Mouse (Mus musculus): ENCODE data around the gene Specc1. TPM values are rescaled to one million over a fixed set of nuclear protein-coding genes. Genes with fewer than 3 reads are reported as not detected.
A peak's percentile ranks its signal among the peaks of the same experiment; 100 is the strongest.

Specc1 gene
- polyA plus RNA-seq, 1 experiment: 10.2 TPM

DNA sequence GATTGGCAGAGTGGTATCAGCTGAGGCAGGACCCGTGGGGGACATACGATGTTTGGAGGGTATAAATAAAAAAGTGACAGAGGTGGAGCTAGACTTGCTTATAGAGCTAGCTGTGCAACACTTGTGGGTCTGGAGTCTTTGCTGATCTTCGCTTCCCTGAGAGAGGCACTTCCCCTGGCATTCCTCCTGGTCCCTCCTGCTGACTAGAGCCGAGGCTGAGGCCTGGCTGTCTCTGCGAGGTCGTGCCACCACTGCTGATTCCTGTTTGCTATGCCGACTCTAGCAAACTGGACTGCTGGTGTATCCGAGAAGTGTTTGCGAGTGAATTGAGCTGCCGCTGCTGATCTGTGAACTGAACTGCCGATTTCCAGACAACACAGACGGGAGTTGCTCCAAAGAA, 43.5 kb downstream of the Specc1 start:
- H3K36me3 ChIP-seq (ENCODE audit: control insufficient read depth, insufficient read depth, low read length): no peaks in the 10 kb centered on the region
- H3K27ac ChIP-seq (ENCODE audit: insufficient read depth, low read depth, low read length): no peak overlapping the region
- TF ChIP-seq POLR2A (IDR thresholded peaks at IDR 0.05; ENCODE audit: low read depth, low read length) (no peak), CTCF (IDR thresholded peaks at IDR 0.05; ENCODE audit: extremely low read depth, insufficient read length, insufficient replicate concordance, low read depth, low read length) (no peak)
- H3K4me3 ChIP-seq (ENCODE audit: low read depth, low read length): no peak overlapping the region
- WGBS: 86% methylated on average over 12 of the region's 12 CpGs
- H3K4me1 ChIP-seq (ENCODE audit: control insufficient read depth, insufficient read depth, insufficient read length, low read length): no peaks in the 10 kb centered on the region; the same call in 1 of the 2 replicates
- no peaks in the 10 kb centered on the region for H3K27me3 ChIP-seq (ENCODE audit: control insufficient read depth, insufficient read depth, low read length)

DNA sequence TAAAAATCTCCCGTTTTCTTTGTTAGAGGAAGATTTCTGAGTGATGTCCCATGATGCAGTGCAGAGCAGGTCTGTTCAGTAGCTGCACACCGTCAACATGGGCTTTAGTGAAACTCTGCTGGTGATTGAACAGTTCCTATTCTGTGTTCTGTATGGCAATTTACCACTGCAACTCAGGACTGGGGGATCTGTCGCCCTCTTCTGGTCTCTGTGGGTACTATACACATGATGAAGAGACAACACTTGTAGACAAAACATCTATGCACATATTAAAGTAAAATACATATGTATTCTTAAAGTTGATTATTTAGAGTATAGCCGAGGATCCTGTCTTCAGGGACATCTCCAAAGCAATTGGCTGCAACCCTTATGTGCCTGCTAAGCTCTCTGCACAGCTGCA, 45.4 kb downstream of the Specc1 start:
- Histone ChIP-seq H3K36me3 (ENCODE audit: control insufficient read depth, insufficient read depth, low read length) (no peaks in the 10 kb centered on the region), H3K27me3 (ENCODE audit: control insufficient read depth, insufficient read depth, low read length) (no peaks in the 10 kb centered on the region), H3K4me1 (ENCODE audit: control insufficient read depth, insufficient read depth, insufficient read length, low read length) (no peaks in the 10 kb centered on the region; the same call in 1 of the 2 replicates), H3K4me3 (ENCODE audit: low read depth, low read length) (no peak overlapping the region), H3K27ac (ENCODE audit: insufficient read depth, low read depth, low read length) (no peak overlapping the region)
- TF ChIP-seq CTCF (IDR thresholded peaks at IDR 0.05; ENCODE audit: extremely low read depth, insufficient read length, insufficient replicate concordance, low read depth, low read length) (no peak), POLR2A (IDR thresholded peaks at IDR 0.05; ENCODE audit: low read depth, low read length) (no peak)
- 74% methylated on average over 4 of the region's 4 CpGs for WGBS

DNA sequence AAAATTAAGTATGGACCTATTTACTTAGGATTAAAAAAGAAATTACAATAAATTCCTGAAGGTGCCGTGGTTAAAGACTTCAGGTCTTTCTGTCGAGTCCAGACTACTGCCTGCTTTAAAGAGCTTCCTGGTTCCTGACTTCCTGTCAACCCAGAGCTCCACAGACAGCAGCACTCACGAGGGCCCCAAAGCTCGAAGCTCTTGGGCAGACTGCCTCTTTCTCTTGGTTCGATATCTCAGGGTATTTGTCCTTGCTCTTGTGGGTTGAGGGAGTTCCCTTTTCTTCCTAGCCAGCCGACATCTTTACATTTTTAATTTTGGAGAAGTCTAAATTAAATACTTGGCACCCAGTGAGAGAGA, 48.3 kb downstream of the Specc1 start:
- Histone ChIP-seq H3K27ac (ENCODE audit: insufficient read depth, low read depth, low read length) (0 out of 2 replicates have a peak overlapping the region, but pooled peaks have one; percentile 31), H3K4me3 (ENCODE audit: low read depth, low read length) (peak overlapping the region; percentile 47; the same call in 1 of the 2 replicates), H3K36me3 (ENCODE audit: control insufficient read depth, insufficient read depth, low read length) (no peaks in the 10 kb centered on the region), H3K27me3 (ENCODE audit: control insufficient read depth, insufficient read depth, low read length) (no peaks in the 10 kb centered on the region), H3K4me1 (ENCODE audit: control insufficient read depth, insufficient read depth, insufficient read length, low read length) (no peaks in the 10 kb centered on the region; the same call in 1 of the 2 replicates)
- TF ChIP-seq POLR2A (IDR thresholded peaks at IDR 0.05; ENCODE audit: low read depth, low read length): no peak
- no peak for TF ChIP-seq CTCF (IDR thresholded peaks at IDR 0.05; ENCODE audit: extremely low read depth, insufficient read length, insufficient replicate concordance, low read depth, low read length)
- WGBS: 36% methylated on average over 6 of the region's 6 CpGs

DNA sequence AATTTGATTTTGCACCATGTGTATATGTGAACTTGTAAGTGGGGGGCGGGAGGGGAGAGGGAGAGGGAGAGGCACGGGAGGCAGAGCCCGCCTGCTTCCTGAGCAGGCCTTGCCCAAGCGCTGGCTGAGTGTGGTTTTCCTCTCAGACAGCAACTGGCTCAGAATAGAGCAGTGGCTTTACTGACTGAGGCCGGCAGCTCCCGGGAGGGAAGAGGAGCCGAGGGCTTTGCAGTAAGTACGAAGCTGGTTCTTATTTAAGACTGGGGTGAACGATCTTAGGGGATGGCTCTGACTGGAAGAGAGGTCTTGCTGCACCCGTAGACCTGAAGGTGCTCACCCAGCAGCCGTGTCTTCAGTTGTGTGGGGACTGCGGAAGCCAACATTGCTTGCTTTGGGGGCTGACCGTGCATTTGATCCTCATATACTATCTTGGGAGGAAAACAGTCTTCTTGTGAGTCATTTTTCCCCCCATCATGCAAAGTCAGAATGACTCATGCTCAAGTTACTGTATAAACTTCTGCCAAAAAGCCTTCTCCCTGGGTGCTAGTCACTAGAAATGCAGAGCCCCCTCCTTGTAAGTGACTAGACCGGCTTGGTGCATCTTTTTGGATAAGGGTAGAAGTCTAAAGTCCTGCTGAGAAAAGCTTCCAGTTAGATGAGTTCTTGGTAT, 48.8 kb downstream of the Specc1 start:
- TF ChIP-seq POLR2A (IDR thresholded peaks at IDR 0.05; ENCODE audit: low read depth, low read length): no peak
- TF ChIP-seq CTCF (IDR thresholded peaks at IDR 0.05; ENCODE audit: extremely low read depth, insufficient read length, insufficient replicate concordance, low read depth, low read length): no peak
- peak overlapping the region; percentile 31; the same call in 1 of the 2 replicates for H3K27ac ChIP-seq (ENCODE audit: insufficient read depth, low read depth, low read length)
- no peaks in the 10 kb centered on the region for H3K36me3 ChIP-seq (ENCODE audit: control insufficient read depth, insufficient read depth, low read length)
- H3K4me3 ChIP-seq (ENCODE audit: low read depth, low read length): peak overlapping the region; percentile 47
- H3K4me1 ChIP-seq (ENCODE audit: control insufficient read depth, insufficient read depth, insufficient read length, low read length): no peaks in the 10 kb centered on the region; the same call in 1 of the 2 replicates
- no peaks in the 10 kb centered on the region for H3K27me3 ChIP-seq (ENCODE audit: control insufficient read depth, insufficient read depth, low read length)
- 55% methylated on average over 14 of the region's 14 CpGs for WGBS

DNA sequence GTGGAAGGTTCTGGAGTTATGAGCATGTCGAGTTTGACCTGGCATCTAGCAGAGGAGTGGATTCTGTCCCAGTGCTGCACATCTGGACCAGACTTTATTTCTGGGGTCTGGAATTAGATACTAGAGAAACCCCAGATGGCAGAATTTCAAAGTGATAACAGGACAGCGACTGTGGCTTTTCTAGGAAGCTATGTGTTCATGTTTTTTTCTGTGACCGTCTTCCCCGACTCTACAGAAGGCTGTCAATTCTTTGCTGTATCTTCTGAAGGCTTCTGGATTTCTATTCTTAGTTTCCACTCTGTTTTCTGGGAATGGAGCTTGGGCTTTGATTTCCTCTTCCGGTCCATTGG, 49.3 kb downstream of the Specc1 start:
- Histone ChIP-seq H3K36me3 (ENCODE audit: control insufficient read depth, insufficient read depth, low read length) (no peaks in the 10 kb centered on the region), H3K4me1 (ENCODE audit: control insufficient read depth, insufficient read depth, insufficient read length, low read length) (no peaks in the 10 kb centered on the region; the same call in 1 of the 2 replicates), H3K4me3 (ENCODE audit: low read depth, low read length) (peak overlapping the region; percentile 39; the same call in 1 of the 2 replicates), H3K27me3 (ENCODE audit: control insufficient read depth, insufficient read depth, low read length) (no peaks in the 10 kb centered on the region), H3K27ac (ENCODE audit: insufficient read depth, low read depth, low read length) (peak overlapping the region; percentile 31; the same call in 1 of the 2 replicates)
- 72% methylated on average over 5 of the region's 5 CpGs for WGBS
- TF ChIP-seq POLR2A (IDR thresholded peaks at IDR 0.05; ENCODE audit: low read depth, low read length) (no peak), CTCF (IDR thresholded peaks at IDR 0.05; ENCODE audit: extremely low read depth, insufficient read length, insufficient replicate concordance, low read depth, low read length) (no peak)

DNA sequence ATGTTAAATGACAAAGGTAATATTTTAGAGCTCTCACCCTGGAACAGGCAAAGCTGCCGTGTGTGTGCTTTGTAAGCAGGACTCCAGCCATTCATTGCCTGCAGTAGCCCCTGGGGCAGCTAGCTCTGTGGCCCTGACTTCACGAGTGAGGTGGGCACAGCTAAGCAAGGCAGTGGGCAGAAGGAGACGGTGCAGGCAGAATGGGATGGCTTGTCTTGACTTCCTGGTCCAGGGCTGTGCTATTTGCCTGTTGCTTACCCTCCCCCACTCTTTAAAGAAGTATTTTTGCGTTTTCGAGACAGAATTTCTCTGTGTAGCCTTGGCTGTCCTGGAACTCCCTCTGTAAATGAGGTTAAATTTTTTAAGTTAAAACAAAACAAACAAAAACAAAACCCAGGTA, 50.1 kb downstream of the Specc1 start:
- Histone ChIP-seq H3K36me3 (ENCODE audit: control insufficient read depth, insufficient read depth, low read length) (no peaks in the 10 kb centered on the region), H3K4me3 (ENCODE audit: low read depth, low read length) (peak overlapping the region; percentile 39), H3K27ac (ENCODE audit: insufficient read depth, low read depth, low read length) (no peak overlapping the region), H3K4me1 (ENCODE audit: control insufficient read depth, insufficient read depth, insufficient read length, low read length) (no peaks in the 10 kb centered on the region; the same call in 1 of the 2 replicates), H3K27me3 (ENCODE audit: control insufficient read depth, insufficient read depth, low read length) (no peaks in the 10 kb centered on the region)
- WGBS: 38% methylated on average over 5 of the region's 5 CpGs
- TF ChIP-seq CTCF (IDR thresholded peaks at IDR 0.05; ENCODE audit: extremely low read depth, insufficient read length, insufficient replicate concordance, low read depth, low read length) (no peak), POLR2A (IDR thresholded peaks at IDR 0.05; ENCODE audit: low read depth, low read length) (no peak)

DNA sequence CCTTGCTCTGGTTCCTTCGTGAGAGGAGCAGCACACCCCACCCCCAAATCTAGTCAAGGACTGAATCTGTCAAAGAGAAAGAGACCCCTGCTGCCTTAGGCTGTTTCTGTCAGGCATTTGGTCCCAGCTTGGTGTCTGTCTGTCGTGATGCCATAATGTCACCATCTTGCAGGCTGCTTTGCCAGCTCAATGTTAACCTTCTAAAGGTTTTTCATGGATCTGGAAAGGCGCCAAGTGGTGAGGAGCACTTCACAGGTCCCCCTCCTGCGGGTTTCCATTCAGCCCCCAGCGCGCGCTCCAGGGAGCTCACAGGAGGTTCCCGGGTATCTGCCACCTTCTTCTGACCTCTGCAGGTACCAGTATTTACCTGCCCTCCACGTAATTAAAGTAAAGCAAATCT, 51.4 kb downstream of the Specc1 start:
- H3K27me3 ChIP-seq (ENCODE audit: control insufficient read depth, insufficient read depth, low read length): no peaks in the 10 kb centered on the region
- no peaks in the 10 kb centered on the region for H3K36me3 ChIP-seq (ENCODE audit: control insufficient read depth, insufficient read depth, low read length)
- no peak overlapping the region for H3K27ac ChIP-seq (ENCODE audit: insufficient read depth, low read depth, low read length)
- no peaks in the 10 kb centered on the region; the same call in 1 of the 2 replicates for H3K4me1 ChIP-seq (ENCODE audit: control insufficient read depth, insufficient read depth, insufficient read length, low read length)
- WGBS: 38% methylated on average over 9 of the region's 9 CpGs
- TF ChIP-seq CTCF (IDR thresholded peaks at IDR 0.05; ENCODE audit: extremely low read depth, insufficient read length, insufficient replicate concordance, low read depth, low read length) (no peak), POLR2A (IDR thresholded peaks at IDR 0.05; ENCODE audit: low read depth, low read length) (no peak)
- no peak overlapping the region for H3K4me3 ChIP-seq (ENCODE audit: low read depth, low read length)
